Mouse (Mus musculus) T-helper 1 cell (primary cell): ENCODE data around the gene Aig1.

Source experiments
- in situ Hi-C: fragments of 300-600 bp; cut with MboI, MseI; formaldehyde crosslinking; loops from one replicate; pipeline ENCODE4 v1.15.1; 2025; ENCODE audit warnings: high pct_unique_total_duplicates

Aig1 gene

GRCm38 (mm10) chr10:13850071-13850470 lies 18.7 kb downstream of the Aig1 start:
- in situ Hi-C loops, result no loop called here

GRCm38 (mm10) chr10:13849205-13849604 lies 19.6 kb downstream of the Aig1 start:
- in situ Hi-C loops, result loop anchor here (10.0 kb wide), 1 partner anchor 274 kb away; no protein-coding TSS in a partner anchor

GRCm38 (mm10) chr10:13844864-13845263 lies 23.9 kb downstream of the Aig1 start:
- in situ Hi-C loops, result loop anchor here (10.0 kb wide), 1 partner anchor 270 kb away; no protein-coding TSS in a partner anchor

GRCm38 (mm10) chr10:13843746-13844145 lies 25.0 kb downstream of the Aig1 start:
- in situ Hi-C loops, result loop anchor here (10.0 kb wide), 1 partner anchor 269 kb away; no protein-coding TSS in a partner anchor

GRCm38 (mm10) chr10:13842855-13843254 lies 25.9 kb downstream of the Aig1 start:
- in situ Hi-C loops, result loop anchor here (10.0 kb wide), 1 partner anchor 268 kb away; no protein-coding TSS in a partner anchor

- in situ Hi-C loops, result loop anchor here (10.0 kb wide), 1 partner anchor 944 kb away; no protein-coding TSS in a partner anchor
These were observed 30.2 kb downstream of the Aig1 start for GRCm38 (mm10) chr10:13838511-13839126.

GRCm38 (mm10) chr10:13837709-13838456 lies 30.9 kb downstream of the Aig1 start:
- in situ Hi-C loops, result loop anchor here (10.0 kb wide), 1 partner anchor 943 kb away; no protein-coding TSS in a partner anchor

GRCm38 (mm10) chr10:13836956-13837355 lies 31.8 kb downstream of the Aig1 start:
- in situ Hi-C loops, result loop anchor here (10.0 kb wide), 1 partner anchor 942 kb away; no protein-coding TSS in a partner anchor

- in situ Hi-C loops, result loop anchor here (10.0 kb wide), 1 partner anchor 941 kb away; no protein-coding TSS in a partner anchor
These were observed 32.9 kb downstream of the Aig1 start for GRCm38 (mm10) chr10:13835737-13836475.

- in situ Hi-C loops, result loop anchor here (5.0 to 10.0 kb wide), 2 partner anchors 33 to 939 kb away; partner anchors contain the start of gene Aig1
These were observed 34.7 kb downstream of the Aig1 start for GRCm38 (mm10) chr10:13834056-13834455.

- in situ Hi-C loops, result loop anchor here (5.0 to 10.0 kb wide), 2 partner anchors 34 to 938 kb away; partner anchors contain the start of gene Aig1
These were observed 35.7 kb downstream of the Aig1 start for GRCm38 (mm10) chr10:13833066-13833566.

- in situ Hi-C loops, result loop anchor here (5.0 to 10.0 kb wide), 2 partner anchors 35 to 938 kb away; partner anchors contain the start of gene Aig1
These were observed 36.2 kb downstream of the Aig1 start for GRCm38 (mm10) chr10:13832546-13833033.

- in situ Hi-C loops, result no loop called here
These were observed 41.6 kb downstream of the Aig1 start for GRCm38 (mm10) chr10:13827150-13827549.

GRCm38 (mm10) chr10:13813591-13813990 lies 55.2 kb downstream of the Aig1 start:
- in situ Hi-C loops, result no loop called here

GRCm38 (mm10) chr10:13808291-13808690 lies 60.5 kb downstream of the Aig1 start:
- in situ Hi-C loops, result no loop called here

- in situ Hi-C loops, result no loop called here
These were observed 62.0 kb downstream of the Aig1 start for GRCm38 (mm10) chr10:13806806-13807205.

GRCm38 (mm10) chr10:13801296-13801695 lies 67.5 kb downstream of the Aig1 start:
- in situ Hi-C loops, result no loop called here

- in situ Hi-C loops, result no loop called here
These were observed 75.3 kb downstream of the Aig1 start for GRCm38 (mm10) chr10:13793458-13793857.

- in situ Hi-C loops, result no loop called here
These were observed 76.0 kb downstream of the Aig1 start for GRCm38 (mm10) chr10:13792788-13793187.

- in situ Hi-C loops, result no loop called here
These were observed 79.2 kb downstream of the Aig1 start for GRCm38 (mm10) chr10:13789604-13790003.

- in situ Hi-C loops, result no loop called here
These were observed 80.7 kb downstream of the Aig1 start for GRCm38 (mm10) chr10:13788057-13788456.
